Mouse (Mus musculus) stomach, embryonic 14.5 days (tissue): ENCODE measurements around the gene Pls1. TPM values are rescaled to one million over a fixed set of nuclear protein-coding genes. Genes with fewer than 3 reads are reported as not detected.
A peak's percentile ranks its signal among the peaks of the same experiment; 100 is the strongest.

Experiments
- ATAC-seq: fragments of 200-750 bp; cut with Nextera tagmentation; 2 replicates; pipeline ENCODE4 v1.8.0; 2017; ENCODE audit warnings: low read depth, moderate TSS enrichment; ENCODE audit not compliant: insufficient number of reproducible peaks, insufficient read depth, low FRiP score
- H3K27ac ChIP-seq: fragments of 300-500 bp; sonication (generic); 2 replicates; pipeline ENCODE4 v1.5.1; 2014; ENCODE audit warnings: mild to moderate bottlenecking, low read length, moderate library complexity, mixed read lengths
- H3K27me3 ChIP-seq: fragments of 300-500 bp; sonication (generic); 2 replicates; pipeline ENCODE4 v1.6.1; 2014; ENCODE audit warnings: low read length, control low read depth, mixed read lengths; ENCODE audit not compliant: control insufficient read depth, insufficient read depth
- H3K36me3 ChIP-seq: fragments of 300-500 bp; sonication (generic); 2 replicates; pipeline ENCODE4 v1.6.1; 2014; ENCODE audit warnings: mild to moderate bottlenecking, control low read depth, low read length, moderate library complexity, mixed read lengths; ENCODE audit not compliant: control insufficient read depth, insufficient read depth
- H3K4me1 ChIP-seq: fragments of 300-500 bp; sonication (generic); 2 replicates; pipeline ENCODE4 v1.6.1; 2014; ENCODE audit warnings: low read length, control low read depth, mixed read lengths; ENCODE audit not compliant: control insufficient read depth, insufficient read depth
- H3K4me2 ChIP-seq: fragments of 300-500 bp; sonication (generic); replicated peaks from 2 replicates; pipeline ENCODE4 v1.6.1; 2014; ENCODE audit warnings: low read depth, low read length, control low read depth
- H3K4me3 ChIP-seq: fragments of 300-500 bp; sonication (generic); 2 replicates; pipeline ENCODE4 v1.5.1; 2014; ENCODE audit warnings: low read depth, low read length, control low read depth
- H3K9ac ChIP-seq: fragments of 300-500 bp; sonication (generic); replicated peaks from 2 replicates; pipeline ENCODE4 v1.6.1; 2014; ENCODE audit warnings: low read depth, mild to moderate bottlenecking, control low read depth, low read length, moderate library complexity, mixed read lengths
- H3K9me3 ChIP-seq: fragments of 300-500 bp; sonication (generic); 2 replicates; pipeline ENCODE4 v1.6.1; 2016; ENCODE audit warnings: low read depth, low read length, control low read depth; ENCODE audit not compliant: control insufficient read depth
- WGBS: fragments of 180-500 bp; shearing (Covaris S2); extraction: QIAGEN DNeasy Blood & Tissue Kit; methylation state at CpG from one replicate; pipeline ENCODE4 v1.1.7; 2014; 5-methylcytosine and 5-hydroxymethylcytosine counted together
- polyA plus RNA-seq: library from polyadenylated mRNA; unstranded; fragments of >200 nt; fragmentation: Nextera tagmentation; extraction: Ambion mirVana; gene quantifications from 2 replicates; pipeline ENCODE4 v1.2.1, GENCODE M21; 2014

Gene Pls1
- polyA plus RNA-seq, 1 experiment from 2014 or later: 20.4 TPM

- no peak for ATAC-seq
- Histone ChIP-seq H3K27me3 (no peaks in the 10 kb centered on the region), H3K27ac (no peak overlapping the region), H3K4me3 (no peak overlapping the region), H3K9me3 (no peaks in the 10 kb centered on the region), H3K9ac (no peak overlapping the region), H3K36me3 (no peaks in the 10 kb centered on the region), H3K4me1 (no peaks in the 10 kb centered on the region), H3K4me2 (no peak overlapping the region)
- 68% methylated on average over 11 of the region's 11 CpGs for WGBS
These were observed 6.6 kb upstream of the Pls1 start for GRCm38 (mm10) chr9:95851671-95852070.

DNA sequence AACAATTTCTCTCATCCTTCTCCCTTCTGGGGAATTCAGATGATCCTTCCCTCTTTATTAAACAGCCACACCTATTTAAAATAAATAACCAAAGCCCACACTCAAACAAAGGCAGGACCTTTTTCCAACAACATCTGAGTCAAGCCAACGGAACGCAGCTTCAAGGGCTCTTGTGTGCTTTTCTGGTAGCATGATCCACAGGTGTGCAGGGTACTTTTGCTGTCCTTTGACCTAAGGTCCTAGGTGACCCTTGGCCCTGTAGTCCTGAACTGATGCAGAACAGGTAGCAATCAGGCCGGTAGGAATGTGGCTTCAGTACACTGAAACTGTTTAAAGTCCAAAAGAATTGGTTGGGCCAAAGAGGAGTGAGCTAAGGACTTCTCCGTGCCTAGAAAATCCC, 600 bp upstream of the Pls1 start:
- 46% methylated on average over 4 of the region's 4 CpGs for WGBS
- Histone ChIP-seq H3K4me3 (peak overlapping the region; percentile 58; the same call in 1 of the 2 replicates), H3K4me2 (peak overlapping the region; percentile 90), H3K27ac (0 out of 2 replicates have a peak overlapping the region, but pooled peaks have one; percentile 10), H3K9ac (no peak overlapping the region), H3K27me3 (no peaks in the 10 kb centered on the region), H3K9me3 (no peaks in the 10 kb centered on the region), H3K36me3 (no peaks in the 10 kb centered on the region), H3K4me1 (no peaks in the 10 kb centered on the region)
- ATAC-seq: no peak

DNA sequence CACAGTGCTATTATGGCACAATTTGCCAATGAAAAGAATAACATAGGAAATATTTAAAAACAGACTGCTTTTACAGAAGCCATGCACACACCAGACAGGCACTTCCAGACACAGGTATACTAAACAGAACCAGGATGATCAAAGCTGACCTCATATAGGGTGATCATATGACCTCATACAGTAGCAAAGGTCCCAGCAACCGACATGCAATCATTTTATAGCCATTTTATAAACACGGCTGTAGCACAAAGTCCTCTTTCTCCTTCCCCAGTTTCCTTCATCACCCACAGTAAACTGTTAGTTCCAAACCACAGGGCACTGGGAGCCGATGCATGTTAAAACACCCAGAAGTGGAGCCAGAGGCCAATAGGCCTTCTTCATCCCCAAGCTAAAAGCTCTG, 5.7 kb downstream of the Pls1 start:
- no peak for ATAC-seq
- WGBS: 72% methylated on average over 3 of the region's 3 CpGs
- H3K4me3 ChIP-seq: no peak overlapping the region
- H3K9ac ChIP-seq: no peak overlapping the region
- H3K27me3 ChIP-seq: no peaks in the 10 kb centered on the region
- H3K4me1 ChIP-seq: no peaks in the 10 kb centered on the region
- H3K27ac ChIP-seq: no peak overlapping the region
- H3K9me3 ChIP-seq: no peaks in the 10 kb centered on the region
- H3K4me2 ChIP-seq: no peak overlapping the region
- no peaks in the 10 kb centered on the region for H3K36me3 ChIP-seq

DNA sequence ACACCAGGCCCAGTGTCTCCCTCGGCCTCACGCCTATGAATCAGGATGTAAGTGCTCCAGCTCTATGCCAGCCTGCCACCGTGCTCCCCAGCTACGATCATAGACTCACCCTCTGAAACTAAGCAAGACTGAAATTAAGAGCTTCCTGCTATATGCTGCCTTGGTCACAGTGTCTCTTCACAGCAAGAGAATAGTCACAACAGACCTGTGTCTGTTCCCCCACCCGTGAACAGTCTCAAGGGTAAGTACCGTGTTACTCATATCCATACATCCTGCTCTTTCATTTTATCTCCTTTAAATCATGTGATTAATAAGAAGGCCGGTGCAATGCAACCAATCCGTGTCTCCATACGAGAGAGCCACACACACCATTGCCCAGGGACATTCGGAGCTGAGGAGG, 9.4 kb downstream of the Pls1 start:
- no peak overlapping the region for H3K4me2 ChIP-seq
- no peaks in the 10 kb centered on the region for H3K9me3 ChIP-seq
- H3K4me1 ChIP-seq: no peaks in the 10 kb centered on the region
- no peak overlapping the region for H3K27ac ChIP-seq
- H3K36me3 ChIP-seq: no peaks in the 10 kb centered on the region
- WGBS: 93% methylated on average over 10 of the region's 10 CpGs
- H3K4me3 ChIP-seq: no peak overlapping the region
- no peak overlapping the region for H3K9ac ChIP-seq
- ATAC-seq: no peak
- no peaks in the 10 kb centered on the region for H3K27me3 ChIP-seq

- H3K4me1 ChIP-seq: no peaks in the 10 kb centered on the region
- ATAC-seq: no peak
- H3K36me3 ChIP-seq: no peaks in the 10 kb centered on the region
- H3K27ac ChIP-seq: no peak overlapping the region
- H3K9me3 ChIP-seq: no peaks in the 10 kb centered on the region
- no peak overlapping the region for H3K4me2 ChIP-seq
- 73% methylated on average over 3 of the region's 3 CpGs for WGBS
- no peak overlapping the region for H3K9ac ChIP-seq
- no peaks in the 10 kb centered on the region for H3K27me3 ChIP-seq
- H3K4me3 ChIP-seq: no peak overlapping the region
These were observed 10.3 kb downstream of the Pls1 start for GRCm38 (mm10) chr9:95834799-95835198.

DNA sequence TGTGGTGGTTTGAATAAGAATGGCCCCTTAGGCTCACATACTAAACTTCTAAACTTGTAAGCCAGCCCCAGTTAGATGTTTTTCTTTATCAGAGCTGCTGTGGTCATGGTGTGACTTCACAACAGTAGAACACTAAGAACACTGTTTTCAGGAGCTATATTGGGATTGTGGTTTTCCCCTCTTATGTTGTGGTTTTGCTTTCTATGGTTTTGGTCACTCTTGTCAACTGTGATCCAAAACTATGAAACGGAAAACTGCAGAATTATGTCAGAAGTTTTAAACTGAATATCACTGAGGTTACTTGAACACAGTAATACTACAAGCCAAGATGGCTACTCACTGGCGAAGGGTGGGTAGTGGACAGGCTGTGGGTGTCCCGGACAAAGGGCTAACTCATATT, 12.4 kb downstream of the Pls1 start:
- Histone ChIP-seq H3K4me3 (no peak overlapping the region), H3K4me2 (no peak overlapping the region), H3K4me1 (no peaks in the 10 kb centered on the region), H3K9me3 (no peaks in the 10 kb centered on the region), H3K27me3 (no peaks in the 10 kb centered on the region), H3K36me3 (no peaks in the 10 kb centered on the region), H3K9ac (no peak overlapping the region), H3K27ac (no peak overlapping the region)
- 78% methylated on average over 3 of the region's 3 CpGs for WGBS
- no peak for ATAC-seq

DNA sequence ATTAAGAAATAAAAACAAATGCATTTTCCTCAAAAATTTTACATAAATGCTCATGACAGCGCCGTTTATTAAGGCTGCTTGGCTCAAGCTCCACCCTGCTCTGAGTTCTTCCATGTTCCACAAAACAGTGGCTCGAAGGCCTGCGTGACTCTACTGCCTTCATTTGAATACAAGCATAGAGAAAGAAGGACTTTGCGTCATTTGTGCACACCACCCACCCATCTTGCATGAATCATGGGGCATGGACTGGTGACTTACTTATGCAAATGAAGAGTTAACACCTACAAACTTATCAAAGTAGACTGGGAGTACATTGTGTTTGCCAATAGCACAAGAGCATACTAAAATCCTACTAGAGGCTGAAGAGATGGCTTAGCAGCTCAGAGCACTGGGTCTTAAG, 17.5 kb downstream of the Pls1 start:
- 95% methylated on average over 5 of the region's 5 CpGs for WGBS
- ATAC-seq: no peak
- no peaks in the 10 kb centered on the region for H3K4me1 ChIP-seq
- no peaks in the 10 kb centered on the region for H3K9me3 ChIP-seq
- no peak overlapping the region for H3K4me2 ChIP-seq
- no peak overlapping the region for H3K9ac ChIP-seq
- no peaks in the 10 kb centered on the region for H3K36me3 ChIP-seq
- no peak overlapping the region for H3K27ac ChIP-seq
- no peak overlapping the region for H3K4me3 ChIP-seq
- no peaks in the 10 kb centered on the region for H3K27me3 ChIP-seq

GRCm38 (mm10) chr9:95822531-95822930, 22.6 kb downstream of the Pls1 start:
- no peak overlapping the region for H3K27ac ChIP-seq
- WGBS: 80% methylated on average over 7 of the region's 7 CpGs
- no peaks in the 10 kb centered on the region for H3K36me3 ChIP-seq
- H3K9ac ChIP-seq: no peak overlapping the region
- H3K4me1 ChIP-seq: no peaks in the 10 kb centered on the region
- H3K9me3 ChIP-seq: no peaks in the 10 kb centered on the region
- H3K27me3 ChIP-seq: no peaks in the 10 kb centered on the region
- H3K4me3 ChIP-seq: no peak overlapping the region
- ATAC-seq: no peak
- H3K4me2 ChIP-seq: no peak overlapping the region

GRCm38 (mm10) chr9:95815706-95816105, 29.4 kb downstream of the Pls1 start:
- 78% methylated on average over 4 of the region's 4 CpGs for WGBS
- no peak overlapping the region for H3K27ac ChIP-seq
- no peak for ATAC-seq
- H3K9me3 ChIP-seq: no peaks in the 10 kb centered on the region
- no peaks in the 10 kb centered on the region for H3K27me3 ChIP-seq
- H3K4me3 ChIP-seq: no peak overlapping the region
- no peak overlapping the region for H3K4me2 ChIP-seq
- H3K9ac ChIP-seq: no peak overlapping the region
- no peaks in the 10 kb centered on the region for H3K4me1 ChIP-seq
- H3K36me3 ChIP-seq: no peaks in the 10 kb centered on the region
